Mouse (Mus musculus) C2C12 (cell line): ENCODE results near the gene Pde10a. TPM values are rescaled to one million over a fixed set of nuclear protein-coding genes. Genes with fewer than 3 reads are reported as not detected.

Experiments used
- H3K27me3 ChIP-seq: one replicate; pipeline ENCODE4 v1.6.1; 2011; ENCODE audit not compliant: control insufficient read depth, insufficient read depth, insufficient read length
- H3K36me3 ChIP-seq: one replicate; pipeline ENCODE4 v1.6.1; 2011; ENCODE audit not compliant: control insufficient read depth, insufficient read depth
- H3K4me3 ChIP-seq: one replicate; pipeline ENCODE4 v1.5.1; 2011; ENCODE audit warnings: mild to moderate bottlenecking, control low read depth; ENCODE audit not compliant: poor library complexity, insufficient read depth, severe bottlenecking
- H3K79me2 ChIP-seq: one replicate; pipeline ENCODE4 v1.6.1; 2011; ENCODE audit not compliant: control insufficient read depth, insufficient read depth
- H3K79me3 ChIP-seq: one replicate; pipeline ENCODE4 v1.6.1; 2011; ENCODE audit warnings: low read depth, control low read depth
- H3ac ChIP-seq: one replicate; pipeline ENCODE3; 2011; ENCODE audit warnings: low read depth; ENCODE audit not compliant: control insufficient read depth, insufficient read length
- CEBPB ChIP-seq: IDR thresholded peaks from one replicate; pipeline ENCODE4 v1.6.1; 2011; ENCODE audit warnings: low read depth, mild to moderate bottlenecking, control low read depth, moderate library complexity
- CTCF ChIP-seq: IDR thresholded peaks from one replicate; pipeline ENCODE4 v1.5.1; 2011; ENCODE audit not compliant: control insufficient read depth, insufficient read depth, insufficient read length
- FOSL1 ChIP-seq: IDR thresholded peaks from one replicate; pipeline ENCODE4 v1.8.0; 2011; ENCODE audit warnings: mild to moderate bottlenecking, low read length; ENCODE audit not compliant: poor library complexity, insufficient read depth, severe bottlenecking
- MAX ChIP-seq: IDR thresholded peaks from one replicate; pipeline ENCODE4 v1.6.1; 2011; ENCODE audit warnings: mild to moderate bottlenecking, control low read depth
- MYOD1 ChIP-seq: IDR thresholded peaks from one replicate; pipeline ENCODE4 v1.6.1; 2011; ENCODE audit warnings: low read depth; ENCODE audit not compliant: control insufficient read depth, insufficient read length
- MYOG ChIP-seq: IDR thresholded peaks from one replicate; pipeline ENCODE4 v1.6.1; 2011; ENCODE audit not compliant: control insufficient read depth, insufficient read length; ENCODE audit errors: extremely low read depth
- USF1 ChIP-seq: IDR thresholded peaks from one replicate; pipeline ENCODE4 v1.6.1; 2011; ENCODE audit warnings: low read depth, mild to moderate bottlenecking, control low read depth, moderate library complexity
- polyA plus RNA-seq: library from polyadenylated mRNA; unstranded; fragments of >200 nt; fragmentation: generic; extraction: Trizol; gene quantifications from one replicate; pipeline ENCODE4 v1.2.1, GENCODE M21; 2012; ENCODE audit warnings: missing spikeins

Gene Pde10a
- polyA plus RNA-seq, 1 experiment, result 0.83 TPM

DNA sequence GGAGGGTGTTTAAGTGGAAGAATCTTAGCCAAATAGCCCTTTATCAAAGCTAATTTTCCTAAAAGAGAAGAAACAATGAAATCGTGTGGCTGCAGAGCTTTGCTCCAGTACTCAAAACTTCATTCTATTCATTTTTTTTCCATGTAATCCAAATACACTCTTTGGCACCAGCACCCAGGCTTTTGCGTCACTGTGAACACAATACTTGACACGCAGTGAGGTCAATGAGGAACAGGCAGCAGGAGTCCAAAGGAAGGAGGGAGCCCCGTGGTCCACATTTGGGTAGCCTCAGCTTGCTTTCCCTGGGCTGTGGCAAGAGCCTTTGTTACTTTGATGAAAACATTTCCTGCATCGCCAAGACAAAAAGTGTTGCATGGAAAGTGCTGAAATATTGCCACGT is 284.6 kb downstream of the Pde10a start:
- H3ac ChIP-seq, result no peak overlapping the region
- TF ChIP-seq MAX, result no peak
- TF ChIP-seq CEBPB, result no peak
- no peak for TF ChIP-seq CTCF

DNA sequence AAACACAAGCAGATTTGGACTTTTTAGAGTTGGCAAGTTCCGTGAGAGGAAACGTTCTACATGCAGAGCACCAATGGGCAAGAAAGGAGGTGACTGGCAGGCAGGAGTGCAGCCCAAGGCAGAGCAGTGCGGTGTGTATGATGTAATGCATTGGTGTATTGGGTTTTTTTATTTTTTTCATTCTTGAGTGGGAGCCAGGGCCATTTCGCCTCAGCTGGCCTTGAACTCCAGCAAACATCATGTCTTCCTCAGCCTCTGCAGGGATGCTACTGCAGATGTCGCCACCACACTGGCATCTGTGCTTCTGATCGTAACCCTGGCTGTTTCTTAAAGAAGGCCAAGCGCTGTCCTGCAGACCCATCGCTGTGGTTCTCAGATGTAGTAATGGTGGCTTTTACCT is 285.0 kb downstream of the Pde10a start:
- Histone ChIP-seq H3K36me3 (no peaks in the 10 kb centered on the region), H3K79me2 (no peaks in the 10 kb centered on the region), H3K27me3 (no peaks in the 10 kb centered on the region), H3K4me3 (no peak overlapping the region), H3K79me3 (no peaks in the 10 kb centered on the region), H3ac (no peak overlapping the region)
- TF ChIP-seq MYOG (no peak), CEBPB (no peak)

More for the DNA sequence above, 284.6 kb downstream of the Pde10a start:
- Histone ChIP-seq H3K79me3 (no peaks in the 10 kb centered on the region), H3K27me3 (no peaks in the 10 kb centered on the region), H3K4me3 (no peak overlapping the region), H3K36me3 (no peaks in the 10 kb centered on the region), H3K79me2 (no peaks in the 10 kb centered on the region)

- no peaks in the 10 kb centered on the region for H3K79me2 ChIP-seq
- no peaks in the 10 kb centered on the region for H3K27me3 ChIP-seq
- H3K4me3 ChIP-seq, result no peak overlapping the region
- no peak overlapping the region for H3ac ChIP-seq
- TF ChIP-seq MAX (no peak), CEBPB (no peak), FOSL1 (no peak), USF1 (no peak), MYOD1 (no peak), CTCF (no peak), MYOG (no peak)
- no peaks in the 10 kb centered on the region for H3K36me3 ChIP-seq
- no peaks in the 10 kb centered on the region for H3K79me3 ChIP-seq
Observed at GRCm38 (mm10) chr17:8812228-8812865, 287.2 kb downstream of the Pde10a start.

DNA sequence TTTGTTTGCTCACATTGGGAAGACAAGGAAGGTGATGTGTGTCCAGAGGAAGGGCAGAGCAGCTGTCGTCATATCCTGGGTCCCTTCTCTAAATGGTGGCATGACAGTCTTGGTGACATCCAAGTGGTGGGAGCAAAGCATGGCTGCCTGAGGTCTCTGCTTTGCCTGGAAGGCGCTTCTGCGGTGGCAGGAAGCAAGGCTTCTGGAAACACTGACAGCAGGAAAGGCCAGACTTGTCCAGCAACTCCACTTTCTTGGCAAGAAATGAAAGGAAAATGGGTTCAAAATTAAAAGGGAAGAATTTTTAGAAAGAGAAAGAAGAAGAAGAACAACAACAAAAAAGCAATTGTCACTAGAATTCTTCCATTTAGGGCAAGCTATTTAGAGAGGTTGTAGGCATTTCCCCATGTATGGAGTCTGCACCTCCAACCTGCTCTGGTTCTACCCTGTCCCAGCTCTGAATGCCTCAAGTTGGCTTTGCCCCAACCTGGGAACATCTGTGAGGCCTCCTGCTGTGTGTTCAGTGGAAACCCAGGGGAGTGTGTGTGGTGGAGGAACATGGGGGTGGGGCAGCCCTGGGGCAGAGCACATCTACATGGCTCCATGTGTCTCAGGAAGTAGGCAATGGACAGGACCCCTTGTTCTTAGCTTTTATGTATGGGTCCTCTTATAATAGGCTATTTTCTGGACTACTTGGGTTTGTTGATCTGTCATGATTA is 288.8 kb downstream of the Pde10a start:
- Histone ChIP-seq H3K79me2 (no peaks in the 10 kb centered on the region), H3K4me3 (no peak overlapping the region), H3K36me3 (no peaks in the 10 kb centered on the region), H3K27me3 (no peaks in the 10 kb centered on the region), H3ac (no peak overlapping the region), H3K79me3 (no peaks in the 10 kb centered on the region)
- no peak for TF ChIP-seq CTCF
- no peak for TF ChIP-seq FOSL1
- TF ChIP-seq CEBPB, result no peak
- no peak for TF ChIP-seq MAX
- no peak for TF ChIP-seq USF1
- TF ChIP-seq MYOG, result no peak
- TF ChIP-seq MYOD1, result no peak

DNA sequence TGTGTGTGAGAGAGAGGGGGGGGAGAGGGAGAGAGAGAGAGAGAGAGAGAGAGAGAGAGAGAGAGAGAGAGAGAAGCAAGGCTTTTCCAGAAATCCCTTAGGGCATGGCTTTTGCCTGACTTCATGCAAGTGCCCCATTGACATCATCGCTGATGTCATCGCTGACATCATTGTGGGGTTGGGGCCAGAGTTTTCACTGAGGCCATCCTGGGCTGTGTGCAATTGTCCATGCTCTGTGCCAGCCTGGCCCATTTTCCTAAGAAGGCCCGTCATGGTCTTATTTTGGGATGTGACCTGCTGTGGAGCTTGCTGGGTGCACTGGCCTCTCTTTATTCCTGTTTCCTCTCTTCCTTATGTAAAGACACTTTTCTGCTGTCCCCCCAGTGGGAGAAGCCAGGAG is 290.2 kb downstream of the Pde10a start:
- TF ChIP-seq MAX (no peak), MYOG (no peak), USF1 (no peak), MYOD1 (no peak), FOSL1 (no peak), CTCF (no peak), CEBPB (no peak)

GRCm38 (mm10) chr17:8815864-8816263 is 290.7 kb downstream of the Pde10a start:
- Histone ChIP-seq H3K79me3 (no peaks in the 10 kb centered on the region), H3K79me2 (no peaks in the 10 kb centered on the region)

More for the DNA sequence above, 290.2 kb downstream of the Pde10a start:
- Histone ChIP-seq H3K79me2 (no peaks in the 10 kb centered on the region), H3K36me3 (no peaks in the 10 kb centered on the region), H3K79me3 (no peaks in the 10 kb centered on the region), H3K4me3 (no peak overlapping the region), H3K27me3 (no peaks in the 10 kb centered on the region), H3ac (no peak overlapping the region)

More at GRCm38 (mm10) chr17:8815864-8816263, 290.7 kb downstream of the Pde10a start:
- no peak for TF ChIP-seq FOSL1
- no peak for TF ChIP-seq USF1
- TF ChIP-seq MYOD1, result no peak
- no peak for TF ChIP-seq MAX
- TF ChIP-seq CEBPB, result no peak
- no peak for TF ChIP-seq CTCF
- no peak for TF ChIP-seq MYOG
- H3ac ChIP-seq, result no peak overlapping the region
- no peak overlapping the region for H3K4me3 ChIP-seq
- H3K27me3 ChIP-seq, result no peaks in the 10 kb centered on the region
- no peaks in the 10 kb centered on the region for H3K36me3 ChIP-seq
